Mouse (Mus musculus) T-cell, adult 66 days (primary cell): ENCODE data around the gene Vwa7. TPM values are rescaled to one million over a fixed set of nuclear protein-coding genes. Genes with fewer than 3 reads are reported as not detected.

Experiments used
- total RNA-seq, 2 experiments: library from RNA; stranded (reverse); gene quantifications; 3 replicates in 1 of 2; 4 replicates in 1 of 2; pipeline ENCODE4 v1.2.4; 2023

Vwa7 gene
- total RNA-seq: under 1 TPM; 0.47 to 0.52 TPM

GRCm38 (mm10) chr17:35016376-35016775, at the start of gene Vwa7:
Vwa7 (plus strand) TSS chr17:35016579.

GRCm38 (mm10) chr17:34969822-34970221, 46.6 kb upstream of the Vwa7 start, which contains the start of gene Gm20481:
Gm20481 (plus strand) TSS chr17:34969912.

DNA sequence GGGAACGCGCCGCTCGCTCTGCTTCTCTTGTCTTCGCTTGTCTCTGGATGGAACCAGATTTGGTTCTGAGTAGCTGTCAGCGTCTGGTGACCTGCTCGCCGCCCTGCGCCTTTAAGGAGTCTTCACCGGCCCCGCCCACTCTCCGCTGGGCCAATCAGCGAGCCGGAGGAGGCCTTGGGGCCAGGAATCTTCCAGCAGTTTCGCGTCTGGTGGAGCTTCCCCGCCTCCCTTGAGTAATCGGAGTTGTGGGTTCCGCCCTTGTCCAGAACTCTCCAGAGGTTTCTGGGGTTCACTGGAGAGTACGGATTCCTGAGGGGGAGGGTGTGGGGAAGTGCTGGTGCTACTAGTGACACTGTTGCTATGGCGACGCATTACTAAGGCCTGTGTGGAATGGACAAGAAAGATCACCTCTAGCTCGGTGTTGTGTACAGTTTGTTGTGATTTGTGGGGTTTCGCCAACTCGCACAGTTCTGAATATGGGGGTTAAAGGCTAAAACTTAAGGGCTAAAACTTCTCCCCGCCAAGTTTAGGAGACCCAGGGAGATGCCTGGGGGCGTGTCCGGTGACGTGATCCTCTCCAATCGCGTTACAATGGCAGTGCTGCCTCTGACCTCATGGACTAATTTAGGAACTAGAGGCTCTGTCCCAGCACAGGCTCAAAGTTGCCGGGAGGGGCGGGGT, 44.2 kb upstream of the Vwa7 start, which contains the start of the genes Hspa1a and Hspa1l:
Gene Hspa1a, minus strand, starts transcription at position 88 of the 681 bp plus-strand sequence.
Gene Hspa1l, plus strand, starts transcription at position 635 of the 681 bp plus-strand sequence.

DNA sequence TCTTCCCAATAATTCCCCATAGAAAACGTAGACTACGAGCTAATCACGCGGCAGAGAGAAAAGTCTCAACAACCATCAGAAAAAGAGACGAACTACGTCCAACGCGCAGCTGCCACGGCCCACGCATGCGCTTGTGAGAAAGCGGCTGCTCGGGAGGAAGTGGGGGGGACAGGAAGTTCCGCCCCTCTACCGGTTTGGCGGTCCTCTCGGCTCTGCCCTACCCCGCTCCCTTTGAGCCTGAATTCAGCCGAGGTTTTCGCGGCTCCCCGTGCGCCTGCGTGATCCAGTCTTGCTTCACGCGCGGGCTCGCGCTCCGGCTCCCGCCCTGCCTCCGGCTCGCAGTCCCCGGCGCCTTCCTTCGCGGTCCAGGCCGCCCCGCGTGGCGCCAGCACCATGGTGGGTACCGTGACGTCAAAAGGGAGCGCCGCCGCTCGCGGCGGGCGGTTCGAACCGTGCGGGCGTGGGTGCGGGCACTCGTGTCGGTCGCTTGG, 34.6 kb upstream of the Vwa7 start, which contains the start of gene Lsm2:
Gene Lsm2, plus strand, starts transcription at position 173 of the 491 bp plus-strand sequence.

GRCm38 (mm10) chr17:35000717-35001451, 15.5 kb upstream of the Vwa7 start, which contains the start of gene Vars:
Vars (plus strand) TSS chr17:35000987.

DNA sequence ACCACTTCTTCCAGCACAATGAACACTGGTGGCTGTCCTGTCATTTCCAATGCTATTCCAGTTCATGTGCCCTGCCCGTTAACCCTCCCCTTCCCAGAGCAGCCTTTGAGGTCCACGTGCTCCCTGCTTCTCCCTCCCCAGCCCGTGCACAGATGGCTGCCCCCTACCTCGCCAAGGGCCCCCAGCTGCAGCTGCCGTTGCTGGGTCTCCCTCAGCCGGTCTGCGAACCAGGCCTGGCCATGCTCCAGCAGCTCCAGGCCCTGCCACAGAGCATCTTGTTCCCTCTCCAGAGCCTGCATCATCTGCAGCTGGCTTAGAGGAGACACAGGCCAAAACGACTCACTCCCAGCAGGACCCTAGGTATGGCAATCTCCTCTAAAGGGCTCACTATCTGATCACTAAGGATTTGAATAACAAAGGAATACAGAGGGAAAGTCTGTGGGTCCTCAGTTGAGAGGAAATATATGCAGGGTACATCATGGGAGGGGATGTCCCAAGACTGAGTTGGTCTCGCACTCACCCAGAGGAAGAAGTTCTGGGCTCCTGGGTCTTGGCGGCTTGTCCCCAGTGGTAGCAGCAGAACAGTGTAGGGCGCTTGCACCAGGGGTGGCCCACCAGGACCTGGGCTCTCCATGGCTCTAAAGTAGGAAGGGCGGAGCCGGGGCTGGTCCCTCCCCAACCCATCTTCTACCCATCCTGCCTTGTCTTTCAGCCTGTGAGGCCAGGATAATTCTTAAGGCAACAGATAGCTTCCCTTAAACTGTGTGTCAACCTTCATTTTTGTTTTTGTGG, 11.1 kb downstream of the Vwa7 start, which contains the start of gene Sapcd1:
Gene Sapcd1, minus strand, starts transcription at position 740 of the 792 bp plus-strand sequence.

DNA sequence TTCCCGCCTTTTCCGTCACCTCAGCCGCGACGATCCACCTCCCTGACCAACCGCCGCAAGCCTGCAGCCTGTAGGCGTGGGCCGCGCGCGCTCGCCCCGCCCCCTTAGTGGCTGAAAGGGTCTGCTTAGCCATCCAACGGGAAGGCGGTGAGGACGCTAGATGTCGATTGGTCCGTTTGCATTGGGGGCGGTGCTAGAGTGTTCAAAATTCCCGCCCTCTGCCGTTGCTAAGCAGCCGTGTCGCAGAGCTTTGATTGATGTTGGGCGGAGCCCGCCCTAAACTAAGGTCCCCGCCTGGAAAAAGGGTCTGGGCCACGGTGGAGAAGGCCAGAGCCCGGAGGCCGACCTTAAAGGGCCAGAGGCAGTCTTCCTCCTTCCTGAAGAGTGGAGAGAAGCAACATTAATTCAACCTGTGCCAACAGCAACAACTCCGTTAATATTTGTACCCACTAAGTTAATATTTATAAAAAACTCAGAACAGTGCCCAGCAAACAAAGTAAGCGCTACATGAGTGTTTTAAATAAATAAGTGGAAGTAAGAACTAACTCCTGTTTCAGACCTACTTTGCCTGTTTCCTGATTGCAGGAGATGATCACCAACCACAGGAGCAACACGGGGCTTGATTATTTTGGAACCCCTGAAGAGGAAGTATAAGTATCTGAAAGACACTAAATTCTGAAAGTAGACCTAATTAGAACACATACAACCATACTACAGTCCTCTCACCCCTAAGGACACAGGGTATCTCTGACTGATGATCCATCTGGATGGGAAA, 30.5 kb downstream of the Vwa7 start, which contains the start of gene Msh5:
Gene Msh5, minus strand, starts transcription at position 65 of the 775 bp plus-strand sequence.

GRCm38 (mm10) chr17:35049561-35050016, 33.2 kb downstream of the Vwa7 start, which contains the start of gene Clic1:
Clic1 (plus strand) TSS chr17:35049966.

GRCm38 (mm10) chr17:35058911-35059892, 42.8 kb downstream of the Vwa7 start, which contains the start of gene Ddah2:
Ddah2 (plus strand) TSS chr17:35059035.

DNA sequence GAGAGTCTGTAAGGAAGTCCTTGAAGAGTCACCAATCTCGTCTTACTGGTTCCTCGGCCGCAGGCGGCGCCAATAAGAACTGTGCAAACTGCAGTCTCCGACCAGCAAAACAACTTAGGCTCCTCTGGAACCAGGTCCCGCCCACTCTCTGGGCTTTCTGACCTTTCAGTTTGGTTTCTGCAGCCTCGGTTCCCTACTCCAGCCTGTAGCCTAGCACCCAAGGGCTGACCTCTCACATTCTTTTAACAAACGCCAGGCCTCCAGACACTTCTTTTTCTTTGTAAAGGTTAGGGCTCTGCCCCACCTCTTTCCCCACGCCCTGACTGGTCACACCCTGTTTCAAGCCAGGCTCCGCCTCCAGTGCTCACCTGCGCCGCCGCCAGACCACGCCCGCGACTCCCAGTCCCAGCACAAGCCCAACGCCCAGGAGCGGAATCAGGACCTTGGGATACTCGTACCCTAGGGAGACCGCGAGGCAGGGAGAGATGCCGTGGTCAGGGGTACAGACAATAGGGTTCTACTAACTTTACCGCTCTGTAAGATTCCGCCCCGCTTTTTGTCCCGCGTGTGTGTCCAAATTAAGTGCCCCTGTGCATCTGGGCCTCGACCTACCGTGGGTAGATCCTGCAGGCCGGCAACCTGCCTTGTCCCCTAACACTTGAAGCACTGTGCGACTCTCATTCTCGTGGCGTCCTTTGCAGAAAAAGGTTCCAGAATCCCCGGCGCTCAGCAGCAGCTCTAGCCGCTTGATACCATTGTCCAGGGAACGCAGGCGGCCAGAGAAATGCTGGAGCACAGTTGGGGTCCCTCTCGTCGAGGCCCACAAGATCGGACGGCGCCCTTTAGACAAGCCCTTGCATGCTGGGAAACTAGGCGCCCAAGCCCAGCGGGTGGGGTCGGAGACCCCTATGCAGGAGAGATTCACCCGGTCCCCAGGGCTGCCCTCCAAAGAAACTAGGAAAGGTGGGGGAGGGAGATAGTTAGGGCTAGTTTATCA, 48.9 kb downstream of the Vwa7 start, which contains the start of gene Ly6g6c:
Gene Ly6g6c, plus strand, starts transcription at position 438 of the 997 bp plus-strand sequence.

GRCm38 (mm10) chr17:35066084-35066483, 49.7 kb downstream of the Vwa7 start, which contains the start of gene Mpig6b:
Mpig6b (minus strand) TSS chr17:35066184.

Other genes starting within 250 kb of the Vwa7 start
- gene Cyp21a1, start 212.0 kb upstream of the Vwa7 start, total RNA-seq: not detected
- gene Stk19, start 179.6 kb upstream of the Vwa7 start, total RNA-seq: 10 to 100 TPM; 57.0 to 64.6 TPM
- gene Dxo, start 179.6 kb upstream of the Vwa7 start, total RNA-seq: 10 to 100 TPM; 74.3 to 76.9 TPM
- gene Skiv2l, start 166.4 kb upstream of the Vwa7 start, total RNA-seq: 100 to 1,000 TPM; 102 to 116 TPM
- gene Nelfe, start 166.2 kb upstream of the Vwa7 start, total RNA-seq: 10 to 100 TPM; 29.5 to 31.1 TPM
- gene Cfb, start 154.1 kb upstream of the Vwa7 start, total RNA-seq: under 1 TPM in 1 of 2 experiments, not detected in 1; 0.38 TPM
- gene Zbtb12, start 137.1 kb upstream of the Vwa7 start, total RNA-seq: 1 to 10 TPM; 4.7 to 5.7 TPM
- not detected for gene Gm20547, start 134.5 kb upstream of the Vwa7 start, total RNA-seq
- 1 to 10 TPM in 1 of 2 experiments, under 1 TPM in 1; 0.35 to 2.6 TPM for gene C2, start 118.3 kb upstream of the Vwa7 start, total RNA-seq
- 100 to 1,000 TPM; 127 to 138 TPM for gene Ehmt2, start 118.1 kb upstream of the Vwa7 start, total RNA-seq
- gene Slc44a4, start 102.1 kb upstream of the Vwa7 start, total RNA-seq: not detected
- gene Neu1, start 85.3 kb upstream of the Vwa7 start, total RNA-seq: 10 to 100 TPM; 43.5 to 54.2 TPM
- 10 to 100 TPM; 10.4 to 11.9 TPM for gene Hspa1b, start 57.3 kb upstream of the Vwa7 start, total RNA-seq
- not detected for gene Gm20481, start 46.7 kb upstream of the Vwa7 start, total RNA-seq
- gene Hspa1a, start 44.4 kb upstream of the Vwa7 start, total RNA-seq: 1 to 10 TPM; 3.2 to 3.6 TPM
- not detected for gene Hspa1l, start 43.9 kb upstream of the Vwa7 start, total RNA-seq
- gene Lsm2, start 34.7 kb upstream of the Vwa7 start, total RNA-seq: 10 to 100 TPM; 31.7 to 37.8 TPM
- 100 to 1,000 TPM; 113 to 115 TPM for gene Vars, start 15.6 kb upstream of the Vwa7 start, total RNA-seq
- gene Sapcd1, start 11.4 kb downstream of the Vwa7 start, total RNA-seq: 1 to 10 TPM in 1 of 2 experiments, not detected in 1; 2.3 TPM
- 1 to 10 TPM; 2.0 to 3.3 TPM for gene Msh5, start 30.2 kb downstream of the Vwa7 start, total RNA-seq
- gene Clic1, start 33.4 kb downstream of the Vwa7 start, total RNA-seq: 100 to 1,000 TPM; 161 to 180 TPM
- gene Ddah2, start 42.5 kb downstream of the Vwa7 start, total RNA-seq: 1 to 10 TPM in 1 of 2 experiments, under 1 TPM in 1; 0.86 to 4.1 TPM
- gene Ly6g6c, start 48.8 kb downstream of the Vwa7 start, total RNA-seq: not detected
- not detected for gene Mpig6b, start 49.6 kb downstream of the Vwa7 start, total RNA-seq
- not detected for gene Ly6g6e, start 60.3 kb downstream of the Vwa7 start, total RNA-seq
- not detected for gene Ly6g6d, start 61.5 kb downstream of the Vwa7 start, total RNA-seq
- gene Ly6g6f, start 69.0 kb downstream of the Vwa7 start, total RNA-seq: not detected
- gene Abhd16a, start 72.7 kb downstream of the Vwa7 start, total RNA-seq: 10 to 100 TPM; 73.4 to 81.3 TPM
- gene Ly6g5c, start 91.7 kb downstream of the Vwa7 start, total RNA-seq: not detected
- 1 to 10 TPM; 2.7 to 5.4 TPM for gene Ly6g5b, start 98.8 kb downstream of the Vwa7 start, total RNA-seq
- 10 to 100 TPM; 33.5 to 34.9 TPM for gene Gpank1, start 104.9 kb downstream of the Vwa7 start, total RNA-seq
- gene Csnk2b, start 105.5 kb downstream of the Vwa7 start, total RNA-seq: 100 to 1,000 TPM; 152 to 162 TPM
- 10 to 100 TPM; 26.0 to 26.8 TPM for gene D17H6S53E, start 109.8 kb downstream of the Vwa7 start, total RNA-seq
- 1 to 10 TPM in 1 of 2 experiments, under 1 TPM in 1; 0.55 to 1.7 TPM for gene Apom, start 115.5 kb downstream of the Vwa7 start, total RNA-seq
- gene Bag6, start 118.6 kb downstream of the Vwa7 start, total RNA-seq: 100 to 1,000 TPM; 403 to 408 TPM
- gene Prrc2a, start 148.3 kb downstream of the Vwa7 start, total RNA-seq: 100 to 1,000 TPM; 299 to 313 TPM
- gene Aif1, start 159.5 kb downstream of the Vwa7 start, total RNA-seq: 1 to 10 TPM; 1.2 to 2.0 TPM
- 1 to 10 TPM; 4.5 to 8.7 TPM for gene Lst1, start 171.9 kb downstream of the Vwa7 start, total RNA-seq
- gene Ltb, start 177.9 kb downstream of the Vwa7 start, total RNA-seq: 100 to 1,000 TPM; 598 to 633 TPM
- gene Tnf, start 185.4 kb downstream of the Vwa7 start, total RNA-seq: 10 to 100 TPM; 17.7 to 18.6 TPM
- 10 to 100 TPM; 14.1 to 17.3 TPM for gene Lta, start 188.8 kb downstream of the Vwa7 start, total RNA-seq
- gene Gm16181, start 204.3 kb downstream of the Vwa7 start, total RNA-seq: not detected
- gene Atp6v1g2, start 217.1 kb downstream of the Vwa7 start, total RNA-seq: 1 to 10 TPM; 2.8 to 3.1 TPM
- gene Nfkbil1, start 219.2 kb downstream of the Vwa7 start, total RNA-seq: 10 to 100 TPM; 15.8 to 16.0 TPM
- gene Ddx39b, start 225.2 kb downstream of the Vwa7 start, total RNA-seq: 100 to 1,000 TPM; 432 to 439 TPM
- gene H2-D1, start 246.2 kb downstream of the Vwa7 start, total RNA-seq: 1,000 to 10,000 TPM; 2,662 to 2,726 TPM